Comparison of ENCODE assay signal across 9 mouse cellular contexts in the genomic region with DNA sequence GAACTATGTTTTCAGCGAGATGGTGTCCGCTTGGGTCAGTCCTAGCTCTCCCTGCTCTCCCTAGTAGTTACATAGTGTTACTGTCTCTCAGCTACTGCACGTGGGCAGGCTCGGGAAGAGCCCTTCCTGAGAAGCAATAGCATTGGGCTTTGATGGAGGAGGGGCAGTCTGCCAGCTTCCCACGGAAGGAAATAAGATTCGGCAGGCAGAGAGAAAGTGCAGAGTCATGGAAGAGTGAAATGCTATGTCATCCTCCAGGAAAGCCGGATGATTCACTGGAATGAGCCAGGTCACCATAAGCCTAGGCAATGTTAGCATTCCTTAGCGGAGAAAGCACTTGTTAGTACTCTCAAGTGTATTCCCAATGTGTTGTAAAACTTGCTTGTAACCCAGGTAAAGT. TPM values are rescaled to one million over a fixed set of nuclear protein-coding genes. Genes with fewer than 3 reads are reported as not detected.
A peak's percentile ranks its signal among the peaks of the same experiment; 100 is the strongest.
DNase-seq lines count a peak whose midpoint lies in the region; ATAC-seq lines count a peak whose summit lies in the region.
"Had no signal": no experiment of that assay in that cellular context is flagged by ENCODE, and none has a peak within 500 bp of the region (broad histone marks: within the 10 kb centered on the region; RNA-seq: fewer than 3 reads in every experiment).

No protein-coding gene starts in this region.

- H3K4me3 ChIP-seq in midbrain, embryonic 14.5 days (replicated peaks; ENCODE audit: low read depth, low read length) = no peak overlapping the region
- H3K4me3 ChIP-seq in midbrain, embryonic 15.5 days = no peak overlapping the region
- H3K4me3 ChIP-seq: erythroblast, embryonic 14.5 days had no signal

- no peaks in the 10 kb centered on the region for H3K36me3 ChIP-seq in midbrain, embryonic 14.5 days (ENCODE audit: control insufficient read depth, insufficient read depth, low read length)
- H3K36me3 ChIP-seq in midbrain, embryonic 15.5 days (replicated peaks) = no peaks in the 10 kb centered on the region

- no peak overlapping the region for H3K9ac ChIP-seq in midbrain, embryonic 14.5 days (replicated peaks; ENCODE audit: low read length)
- no peak overlapping the region for H3K9ac ChIP-seq in midbrain, embryonic 15.5 days

- WGBS in midbrain, embryonic 14.5 days = 56% methylated on average over 8 of the region's 8 CpGs
- 52% methylated on average over 8 of the region's 8 CpGs for WGBS in midbrain, embryonic 15.5 days

- no peaks in the 10 kb centered on the region for H3K9me3 ChIP-seq in midbrain, embryonic 14.5 days (ENCODE audit: control insufficient read depth, low read length)
- H3K9me3 ChIP-seq in midbrain, embryonic 15.5 days = no peaks in the 10 kb centered on the region

- H3K4me2 ChIP-seq in midbrain, embryonic 14.5 days (ENCODE audit: low read length) = no peak overlapping the region
- H3K4me2 ChIP-seq in midbrain, embryonic 15.5 days = no peak overlapping the region

- H3K4me1 ChIP-seq in midbrain, embryonic 14.5 days (ENCODE audit: control insufficient read depth, insufficient read depth, low read length) = no peaks in the 10 kb centered on the region
- H3K4me1 ChIP-seq in midbrain, embryonic 15.5 days = no peaks in the 10 kb centered on the region

- no peak for ATAC-seq in midbrain, embryonic 14.5 days (ENCODE audit: low FRiP score, low TSS enrichment)
- no peak for ATAC-seq in midbrain, embryonic 15.5 days (replicated peaks)

- no peaks in the 10 kb centered on the region for H3K27me3 ChIP-seq in midbrain, embryonic 14.5 days (ENCODE audit: control insufficient read depth, insufficient read depth, low read length)
- peaks cover 5% of the 10 kb centered on the region; the same call in 1 of the 2 replicates for H3K27me3 ChIP-seq in midbrain, embryonic 15.5 days (replicated peaks)

- H3K27ac ChIP-seq in midbrain, embryonic 14.5 days (replicated peaks; ENCODE audit: low read depth, low read length) = no peak overlapping the region
- H3K27ac ChIP-seq in midbrain, embryonic 15.5 days = no peak overlapping the region

- peak; percentile 39 to 60 for DNase-seq in cerebellum, postnatal 14 days
- no peak for DNase-seq in cerebellum, adult 8-10 months
- DNase-seq in midbrain, embryonic 14.5 days = peak; percentile 25
- peak; percentile 40 for DNase-seq in gastrocnemius, postnatal 10 days
- peak; percentile 52 to 62 for DNase-seq in kidney, postnatal 4 days
- DNase-seq in mesoderm, embryonic 11.5 days (ENCODE audit: low read depth, low spot score) = peak; percentile 50
- DNase-seq in urinary bladder, postnatal 10 days (ENCODE audit: low spot score) = no peak

RNA-seq across cellular contexts. Expression of a gene that starts 8.5 kb away (rescaled TPM):
- 1.1 and 1.4 TPM in 2 replicates for polyA plus RNA-seq in midbrain, embryonic 14.5 days (2014; fragmentation: Nextera tagmentation; extraction: Ambion mirVana)
- 1.3 and 1.6 TPM in 2 replicates for polyA plus RNA-seq in midbrain, embryonic 15.5 days (2015; fragmentation: Nextera tagmentation; extraction: Ambion mirVana)
- 1 to 10 TPM in 1 of 2 experiments, under 1 TPM in 1; 0.94 to 1.5 TPM for total RNA-seq in gastrocnemius, postnatal 10 days (2021)

RNA-seq across cellular contexts. Expression of a gene that starts 50.2 kb away (rescaled TPM):
- 62.9 and 67.1 TPM in 2 replicates for polyA plus RNA-seq in midbrain, embryonic 14.5 days (2014; fragmentation: Nextera tagmentation; extraction: Ambion mirVana)
- 56.1 and 56.4 TPM in 2 replicates for polyA plus RNA-seq in midbrain, embryonic 15.5 days (2015; fragmentation: Nextera tagmentation; extraction: Ambion mirVana)
- 10 to 100 TPM; 34.9 to 35.4 TPM for total RNA-seq in gastrocnemius, postnatal 10 days (2021)

Comparison
In these comparisons a context has a peak if more than half of its experiments do, and no peak if none do; other contexts are left out.
1. DNase-seq: peak in cerebellum, postnatal 14 days (2 of 2), midbrain, embryonic 14.5 days (single experiment), gastrocnemius, postnatal 10 days (single experiment), kidney, postnatal 4 days (2 of 2) and mesoderm, embryonic 11.5 days (single experiment); none in cerebellum, adult 8-10 months (single experiment) and urinary bladder, postnatal 10 days (single experiment).